Mouse (Mus musculus) heart, adult 9 months (tissue): ENCODE results near the gene Eddm3b.

Experiments
- DNase-seq, 2 experiments: peaks; one replicate each; pipeline ENCODE4 v3.0.0; 2022; ENCODE audit warnings: low spot score in 2 of 2

Eddm3b gene

DNA sequence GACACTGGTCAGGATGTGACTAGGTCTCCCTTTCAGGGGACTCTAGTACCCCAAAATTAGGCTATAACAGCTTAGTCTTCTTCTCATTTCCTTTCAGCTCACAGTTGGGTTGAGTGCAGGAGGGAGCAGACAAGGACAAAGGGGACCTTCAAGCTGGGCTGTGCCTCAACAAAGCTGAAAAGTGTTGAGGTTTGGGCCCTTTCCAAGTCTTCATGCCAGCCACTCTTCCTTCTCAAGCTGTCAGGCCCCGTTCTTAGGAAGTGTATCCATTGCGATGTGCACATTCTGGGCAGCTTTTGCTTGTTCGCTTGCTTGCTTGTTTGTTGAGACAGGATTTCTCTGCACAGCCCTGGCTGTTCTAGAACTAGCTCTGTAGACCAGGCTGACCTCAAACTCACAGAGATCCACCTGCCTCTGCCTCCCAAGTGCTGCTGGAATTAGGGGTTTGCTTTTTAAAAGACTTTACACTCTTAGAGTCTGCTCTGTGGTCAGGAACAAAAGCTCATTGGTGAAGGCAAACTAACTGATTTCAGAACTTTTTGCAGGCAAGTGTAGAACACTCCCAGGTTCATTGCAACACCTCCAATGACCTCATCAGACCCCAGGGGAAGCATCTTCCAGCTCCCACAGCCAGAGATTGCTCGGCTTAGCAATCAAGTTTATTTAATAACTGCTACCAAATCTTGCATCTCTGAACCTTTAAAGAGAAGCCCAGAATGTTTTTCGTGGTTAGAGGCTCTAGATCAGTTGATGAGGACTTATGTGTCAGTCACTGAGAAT, 19.9 kb upstream of the Eddm3b start:
- DNase-seq = peak; percentile 25 to 51

- DNase-seq = peak in 1 of 2 experiments; percentile 35
Measured at GRCm38 (mm10) chr14:51094921-51095320, 19.3 kb upstream of the Eddm3b start.

- no peak for DNase-seq
Measured at GRCm38 (mm10) chr14:51095736-51096524, 18.3 kb upstream of the Eddm3b start.

- DNase-seq = peak; percentile 64 to 83
Measured at GRCm38 (mm10) chr14:51098300-51098699, 15.9 kb upstream of the Eddm3b start.

- DNase-seq = no peak
Measured at GRCm38 (mm10) chr14:51098921-51099320, 15.3 kb upstream of the Eddm3b start.

GRCm38 (mm10) chr14:51101284-51101683, 12.9 kb upstream of the Eddm3b start:
- no peak for DNase-seq

DNA sequence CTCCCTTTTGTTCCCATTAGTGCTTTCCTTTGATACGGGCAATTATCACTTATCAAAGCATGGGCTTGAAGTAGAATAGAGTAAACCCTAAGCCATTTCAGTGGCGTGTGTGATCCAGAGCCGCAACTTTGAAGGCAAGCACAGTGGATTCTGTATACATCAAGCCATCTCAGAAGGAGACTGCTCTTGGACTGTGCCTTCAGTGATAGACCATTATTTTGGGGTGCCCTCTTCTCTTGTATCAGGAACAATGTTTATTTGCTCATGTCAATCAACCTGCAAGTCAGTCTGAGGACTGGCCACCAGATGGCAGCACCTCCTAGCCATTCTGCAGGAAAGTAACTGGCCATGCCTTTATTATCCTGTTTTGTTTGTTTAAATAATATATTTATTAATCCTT, 11.0 kb upstream of the Eddm3b start:
- DNase-seq = peak in 1 of 2 experiments; percentile 58

- no peak for DNase-seq
Measured at GRCm38 (mm10) chr14:51104366-51104765, 9.9 kb upstream of the Eddm3b start.

- no peak for DNase-seq
Measured at GRCm38 (mm10) chr14:51106449-51106967, 7.7 kb upstream of the Eddm3b start.

GRCm38 (mm10) chr14:51111966-51112365, 2.3 kb upstream of the Eddm3b start:
- no peak for DNase-seq

DNA sequence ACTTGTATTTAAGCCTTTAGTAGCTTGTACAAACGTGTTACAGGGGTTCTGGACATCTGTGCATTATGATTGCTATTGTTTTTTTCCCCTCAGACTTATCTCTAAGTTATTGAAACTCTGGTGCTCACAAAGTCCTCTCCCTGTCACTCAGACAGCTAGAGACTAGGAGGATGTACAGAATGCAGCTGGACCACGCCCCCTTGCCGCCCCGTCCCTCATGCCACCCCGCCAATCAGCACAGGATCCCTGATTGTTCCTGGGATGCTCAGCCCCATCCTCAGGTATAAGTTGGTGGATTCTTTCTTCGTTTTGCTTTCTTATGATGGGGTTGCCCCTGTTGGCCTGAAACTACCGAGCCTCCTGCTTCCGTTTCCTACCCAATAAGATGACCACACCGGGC, 750 bp upstream of the Eddm3b start:
- no peak for DNase-seq

DNA sequence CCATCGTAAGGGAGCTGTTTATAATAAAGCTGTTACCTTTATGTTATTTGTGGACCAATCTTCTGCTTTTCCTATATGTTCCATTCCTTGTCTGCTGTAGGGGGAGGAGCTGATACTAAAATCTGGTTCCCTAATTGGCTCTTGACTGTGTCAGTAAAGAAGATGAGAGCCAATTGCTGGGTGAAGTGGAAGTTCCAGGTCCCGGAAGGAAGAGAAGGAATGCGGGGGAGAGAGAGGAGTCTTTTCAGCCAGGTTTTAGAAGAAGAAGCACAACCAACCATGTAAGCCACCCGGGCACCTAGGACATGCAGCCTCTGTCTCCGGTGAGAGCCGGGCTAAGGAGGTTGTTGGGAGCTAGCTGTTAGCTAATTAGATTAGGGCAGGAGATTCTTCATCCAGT, 11.5 kb downstream of the Eddm3b start:
- DNase-seq = no peak

- no peak for DNase-seq
Measured at GRCm38 (mm10) chr14:51127648-51128258, 13.5 kb downstream of the Eddm3b start.

DNA sequence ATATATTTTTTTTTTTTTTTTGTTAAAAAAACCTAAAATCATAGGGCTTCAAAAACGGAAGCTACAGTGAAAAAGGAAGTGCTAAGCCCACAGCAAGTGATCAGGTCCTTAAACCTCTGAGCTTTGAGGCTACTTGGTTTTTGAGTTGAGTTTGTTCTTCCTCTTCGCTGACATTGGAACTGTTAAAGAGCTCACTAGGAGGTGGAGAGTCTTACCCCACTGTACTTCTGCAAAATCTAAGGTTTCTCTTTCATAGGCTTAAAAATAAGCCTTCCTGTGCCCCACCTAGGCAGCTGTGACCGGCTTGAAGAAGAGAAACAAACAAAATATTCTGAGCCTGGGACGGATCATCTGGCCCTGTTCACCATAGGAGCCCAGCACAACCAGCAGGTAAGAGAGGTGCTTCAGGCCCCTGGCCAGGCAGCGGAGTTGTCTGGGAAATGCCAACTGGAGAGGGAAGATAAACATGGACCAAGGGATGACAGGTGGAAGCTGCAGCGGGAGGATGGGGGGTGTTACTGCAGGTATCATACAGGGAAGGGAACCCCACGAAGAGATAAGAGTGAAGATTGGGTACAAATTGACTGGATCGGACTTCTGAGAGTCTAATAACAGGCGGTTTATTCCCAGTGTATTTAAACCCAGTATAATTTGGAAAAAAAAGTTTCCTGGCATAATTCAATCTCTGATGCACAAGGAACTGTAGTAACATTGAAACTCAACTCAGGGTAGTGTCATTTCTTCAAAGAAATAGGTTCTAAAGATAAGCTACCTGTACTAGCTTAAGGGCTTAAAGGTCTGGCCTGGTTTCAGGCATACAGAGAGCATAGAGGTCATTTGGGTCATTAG, 14.8 kb downstream of the Eddm3b start:
- peak in 1 of 2 experiments; percentile 40 for DNase-seq

DNA sequence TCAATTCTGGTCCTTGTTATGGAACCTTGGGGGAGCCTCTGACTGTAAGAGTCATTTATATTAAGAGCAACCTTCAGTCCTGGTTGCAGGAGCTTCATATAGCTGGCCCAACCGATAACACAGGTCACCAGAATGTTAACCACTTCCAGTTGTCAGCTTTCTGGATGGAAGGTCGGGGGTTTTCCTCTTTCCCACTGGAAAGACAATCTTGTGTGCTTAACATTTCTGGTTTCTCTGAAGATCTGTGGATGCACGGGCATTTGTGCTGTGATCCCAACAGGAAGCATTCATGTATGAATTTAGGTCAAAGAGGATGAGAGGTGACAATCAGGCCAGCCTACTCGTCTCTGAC, 15.4 kb downstream of the Eddm3b start:
- DNase-seq = no peak

GRCm38 (mm10) chr14:51130315-51130940, 16.2 kb downstream of the Eddm3b start:
- DNase-seq = no peak

DNA sequence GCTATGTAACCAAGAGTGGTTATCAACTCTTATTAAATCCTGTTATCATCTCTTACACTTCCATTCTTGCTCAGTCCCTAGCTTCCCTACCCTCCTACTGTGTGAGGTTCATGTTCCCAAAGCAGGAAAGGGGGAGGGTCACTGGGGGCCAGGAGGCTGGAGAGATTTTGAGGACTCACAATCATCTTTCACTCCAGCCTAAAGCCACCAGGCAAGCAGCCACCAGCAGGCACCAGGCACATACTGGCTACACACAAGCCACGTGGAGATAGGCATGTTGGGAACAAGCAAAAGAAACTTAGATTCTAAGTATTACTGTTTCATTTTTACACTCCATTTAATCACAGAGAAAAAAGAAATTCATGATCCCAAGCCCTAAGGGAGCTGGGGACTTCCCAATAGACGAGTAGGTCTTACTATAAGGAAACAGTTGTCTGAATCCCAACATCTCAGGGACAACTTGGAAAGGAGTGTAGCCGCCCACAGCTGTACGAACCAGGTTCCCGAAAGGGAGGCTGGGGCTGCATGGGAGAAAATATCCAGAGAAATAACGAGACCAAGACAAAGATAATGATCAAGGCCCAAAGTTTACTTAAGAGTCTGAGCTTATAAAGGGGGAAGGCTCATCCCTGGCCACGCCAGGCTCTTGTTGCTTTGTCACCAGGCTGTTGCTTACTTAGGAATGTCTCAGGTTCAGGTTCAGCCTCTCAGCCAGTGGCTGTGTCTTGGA, 17.0 kb downstream of the Eddm3b start:
- DNase-seq = no peak

DNA sequence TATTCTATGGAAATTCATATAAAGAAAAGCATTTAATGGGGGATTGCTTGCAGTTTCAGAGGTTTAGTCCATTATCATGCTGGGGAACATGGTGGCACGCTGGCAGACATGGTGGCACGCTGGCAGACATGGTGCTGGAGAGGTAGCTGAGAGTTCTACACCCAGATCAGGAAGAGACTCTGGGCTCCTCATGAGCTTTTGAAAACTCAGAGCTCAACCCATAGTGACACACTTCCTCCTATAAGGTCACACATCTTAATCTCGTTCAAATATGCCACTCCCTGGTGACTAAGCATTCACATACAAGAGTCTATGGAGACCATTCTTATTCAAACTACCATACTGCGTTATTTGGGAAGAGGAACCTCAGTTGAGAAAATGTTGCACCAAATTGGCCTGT, 18.1 kb downstream of the Eddm3b start:
- no peak for DNase-seq

DNA sequence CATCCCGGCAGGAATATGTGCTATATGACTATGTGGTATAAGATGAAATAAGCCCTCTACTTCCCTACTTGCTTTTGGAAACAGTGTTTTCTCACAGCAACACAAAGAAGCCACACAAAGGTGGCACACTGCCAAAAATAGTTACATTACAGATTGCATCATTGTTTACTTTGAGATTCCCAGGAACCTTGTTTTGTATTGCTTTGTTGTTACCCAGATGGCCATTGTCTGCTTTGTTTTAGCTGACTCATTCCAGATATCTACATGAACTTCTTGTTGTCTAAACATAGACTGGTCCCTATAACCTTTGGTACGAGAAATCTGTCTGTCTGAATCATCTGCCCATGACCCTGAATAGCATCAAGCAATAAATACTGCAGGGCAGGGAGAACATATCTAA, 26.1 kb downstream of the Eddm3b start:
- DNase-seq = no peak

- DNase-seq = no peak
Measured at GRCm38 (mm10) chr14:51142119-51142518, 27.9 kb downstream of the Eddm3b start.
